Mouse (Mus musculus) G1E (cell line): ENCODE results near the gene Tenm2. TPM values are rescaled to one million over a fixed set of nuclear protein-coding genes. Genes with fewer than 3 reads are reported as not detected.

Experiments
- ATAC-seq: 2 replicates; pipeline ENCODE4 v1.8.0; 2016; ENCODE audit warnings: mild to moderate bottlenecking; ENCODE audit not compliant: insufficient number of reproducible peaks, poor library complexity, low FRiP score, severe bottlenecking; ENCODE audit errors: extremely low read depth
- DNase-seq: peaks from one replicate; pipeline ENCODE4 v3.0.0; 2012; ENCODE audit warnings: low spot score
- H3K27me3 ChIP-seq: 2 replicates; pipeline ENCODE4 v1.6.1; 2012; ENCODE audit warnings: mild to moderate bottlenecking, low read length, inconsistent platforms; ENCODE audit not compliant: insufficient read depth
- H3K36me3 ChIP-seq: replicated peaks from 2 replicates; pipeline ENCODE3; 2012; ENCODE audit warnings: mild to moderate bottlenecking, inconsistent platforms
- H3K4me1 ChIP-seq: 2 replicates; pipeline ENCODE4 v1.6.1; 2012; ENCODE audit warnings: low read depth, low read length, inconsistent platforms, mixed read lengths; ENCODE audit not compliant: insufficient read depth
- H3K4me3 ChIP-seq: 2 replicates; pipeline ENCODE4 v1.5.1; 2012; ENCODE audit warnings: low read depth, mild to moderate bottlenecking, inconsistent platforms, low read length, moderate library complexity, mixed read lengths
- H3K9me3 ChIP-seq: replicated peaks from 2 replicates; pipeline ENCODE4 v1.6.1; 2012; ENCODE audit warnings: inconsistent platforms
- CTCF ChIP-seq: IDR thresholded peaks from 2 replicates; pipeline ENCODE4 v1.5.1; 2012; ENCODE audit warnings: low read depth, low read length, inconsistent platforms, mixed read lengths
- GATA1 ChIP-seq: IDR thresholded peaks from 2 replicates; pipeline ENCODE4 v1.6.1; 2012; ENCODE audit warnings: borderline replicate concordance, low read length, inconsistent platforms, mixed read lengths
- GATA2 ChIP-seq: IDR thresholded peaks from 2 replicates; pipeline ENCODE4 v1.6.1; 2012; ENCODE audit warnings: low read depth, low read length, inconsistent platforms, borderline replicate concordance
- POLR2AphosphoS5 ChIP-seq: IDR thresholded peaks from 2 replicates; pipeline ENCODE4 v1.6.1; 2012; ENCODE audit warnings: low read depth, low read length, inconsistent platforms; ENCODE audit not compliant: insufficient replicate concordance
- TAL1 ChIP-seq: conservative IDR thresholded peaks from 2 replicates; pipeline ENCODE4 v1.6.1; 2012; ENCODE audit warnings: low read depth, low read length, inconsistent platforms, mixed read lengths
- polyA plus RNA-seq: library from polyadenylated mRNA; stranded (reverse); fragments of >175 nt; gene quantifications from 2 replicates; pipeline ENCODE4 v1.2.3, GENCODE M21; 2012
- total RNA-seq, 2 experiments: library from RNA; stranded (forward) in 1 of 2; stranded (reverse) in 1 of 2; fragments of 200-1000 nt in 1 of 2; fragments of >200 nt in 1 of 2; fragmentation: Nextera tagmentation in 1 of 2; gene quantifications; 2 replicates each; pipeline ENCODE4 v1.2.3; 2014 to 2017

Gene Tenm2
- total and polyA plus RNA-seq, 3 experiments, result 0.44 TPM; not detected in 2

DNA sequence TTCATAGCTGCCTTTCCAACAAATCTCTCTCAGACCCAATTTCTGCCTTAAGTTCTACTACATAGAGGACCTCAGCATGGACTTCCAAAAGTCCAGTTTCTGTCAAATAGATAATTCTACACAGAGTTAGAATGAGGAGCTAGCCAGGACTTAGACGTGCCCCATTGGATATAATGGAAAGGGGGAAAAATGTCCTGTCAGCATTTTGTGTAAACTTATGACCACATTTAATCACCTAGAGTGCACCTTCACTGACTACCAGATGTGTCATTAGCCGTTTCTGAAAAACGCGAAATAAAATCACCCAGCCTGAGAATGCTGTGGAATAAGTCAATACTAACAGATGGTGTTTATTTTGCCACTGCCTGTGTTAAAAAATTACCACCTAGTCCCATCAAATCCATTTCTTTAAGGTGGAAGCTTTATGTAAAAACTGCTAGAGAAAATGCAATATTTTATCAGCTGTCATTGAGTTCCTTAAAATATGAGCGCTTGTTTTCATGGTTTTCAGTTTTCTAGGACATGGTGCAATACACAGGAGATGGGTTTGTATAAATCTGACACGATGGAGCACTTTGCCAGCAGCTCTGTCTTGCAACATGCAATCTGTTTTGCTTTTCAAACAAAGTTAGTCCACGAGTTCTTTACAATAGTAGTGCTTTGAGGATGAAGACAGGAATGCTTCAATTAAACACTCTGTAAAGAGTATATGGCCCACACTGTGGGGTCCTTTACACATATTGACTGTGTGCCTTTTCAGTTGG, 674.8 kb downstream of the Tenm2 start:
- no peak overlapping the region for H3K4me3 ChIP-seq
- DNase-seq, result no peak
- H3K9me3 ChIP-seq, result peaks cover 16% of the 10 kb centered on the region
- H3K27me3 ChIP-seq, result no peaks in the 10 kb centered on the region
- no peak for TF ChIP-seq TAL1
- no peak for TF ChIP-seq GATA1
- no peak for TF ChIP-seq GATA2
- TF ChIP-seq POLR2AphosphoS5, result no peak
- TF ChIP-seq CTCF, result no peak
- no peak for ATAC-seq
- no peaks in the 10 kb centered on the region for H3K4me1 ChIP-seq
- H3K36me3 ChIP-seq, result no peaks in the 10 kb centered on the region

DNA sequence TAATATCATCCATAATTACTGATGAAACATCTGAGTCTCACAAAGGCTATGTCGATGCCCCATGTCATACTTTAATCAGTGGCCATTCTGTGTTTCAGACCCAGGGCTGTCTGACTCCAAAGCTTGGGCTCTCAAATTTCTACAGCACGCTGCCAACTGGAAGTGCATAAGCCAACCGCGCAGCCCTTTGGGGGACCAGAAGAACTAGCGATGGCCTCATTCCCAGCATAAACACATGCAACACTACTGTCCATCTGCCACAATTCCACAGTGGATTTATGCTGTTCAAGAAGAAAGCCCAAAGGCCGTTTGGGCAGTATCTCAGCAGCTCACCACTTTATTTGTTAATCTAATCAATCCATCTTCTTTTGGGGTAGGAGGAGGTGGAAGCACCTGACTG, 678.4 kb downstream of the Tenm2 start:
- Histone ChIP-seq H3K27me3 (no peaks in the 10 kb centered on the region), H3K9me3 (peaks cover 21% of the 10 kb centered on the region), H3K4me3 (no peak overlapping the region), H3K4me1 (no peaks in the 10 kb centered on the region), H3K36me3 (no peaks in the 10 kb centered on the region)
- TF ChIP-seq GATA1, result no peak
- ATAC-seq (no peak), DNase-seq (no peak)

DNA sequence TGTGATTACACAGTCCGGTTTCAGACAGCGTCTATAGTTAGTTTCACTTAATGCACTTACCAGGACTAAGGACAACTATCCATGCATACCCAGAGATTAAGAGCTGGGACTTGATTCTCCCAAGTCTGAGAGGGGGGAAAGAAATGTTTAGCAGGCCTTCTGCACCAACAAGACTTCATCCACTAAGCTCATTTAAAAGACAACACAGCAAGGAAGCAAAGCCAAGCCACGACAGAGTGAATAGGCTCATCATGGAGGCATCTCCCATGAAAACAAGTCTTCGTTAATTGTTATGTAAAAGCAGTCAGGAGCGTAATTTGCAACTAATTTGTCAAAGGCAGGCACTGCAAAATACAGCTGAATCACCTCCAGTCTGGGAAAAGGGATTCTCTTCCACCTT, 682.5 kb downstream of the Tenm2 start:
- no peaks in the 10 kb centered on the region for H3K27me3 ChIP-seq
- no peaks in the 10 kb centered on the region for H3K36me3 ChIP-seq
- no peak for ATAC-seq
- TF ChIP-seq CTCF (no peak), GATA2 (no peak), GATA1 (no peak), POLR2AphosphoS5 (no peak), TAL1 (no peak)
- H3K9me3 ChIP-seq, result peaks cover 42% of the 10 kb centered on the region
- no peak for DNase-seq
- no peaks in the 10 kb centered on the region for H3K4me1 ChIP-seq
- H3K4me3 ChIP-seq, result no peak overlapping the region

DNA sequence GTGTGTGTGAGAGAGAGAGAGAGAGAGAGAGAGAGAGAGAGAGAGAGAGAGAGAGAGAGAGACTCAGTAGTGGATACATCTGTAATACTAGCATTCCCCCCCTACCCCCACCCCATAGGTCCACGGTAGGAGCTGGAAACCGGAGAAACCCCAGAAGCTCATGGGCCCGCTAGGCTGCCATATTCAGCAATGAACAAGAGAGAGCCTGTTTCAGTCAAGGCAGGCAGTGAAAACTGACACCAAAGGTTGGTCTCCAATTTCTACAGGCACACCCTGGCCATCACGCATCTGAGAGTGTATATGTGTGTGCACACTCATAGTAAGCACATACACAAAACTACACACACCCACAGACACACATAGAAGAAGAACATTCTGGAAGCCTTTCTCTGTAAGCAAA, 685.1 kb downstream of the Tenm2 start:
- Histone ChIP-seq H3K36me3 (no peaks in the 10 kb centered on the region), H3K4me3 (no peak overlapping the region), H3K27me3 (no peaks in the 10 kb centered on the region), H3K4me1 (no peaks in the 10 kb centered on the region), H3K9me3 (peaks cover 43% of the 10 kb centered on the region)
- no peak for ATAC-seq
- DNase-seq, result no peak
- no peak for TF ChIP-seq GATA2
- no peak for TF ChIP-seq POLR2AphosphoS5
- TF ChIP-seq GATA1, result no peak
- TF ChIP-seq CTCF, result no peak
- TF ChIP-seq TAL1, result no peak

DNA sequence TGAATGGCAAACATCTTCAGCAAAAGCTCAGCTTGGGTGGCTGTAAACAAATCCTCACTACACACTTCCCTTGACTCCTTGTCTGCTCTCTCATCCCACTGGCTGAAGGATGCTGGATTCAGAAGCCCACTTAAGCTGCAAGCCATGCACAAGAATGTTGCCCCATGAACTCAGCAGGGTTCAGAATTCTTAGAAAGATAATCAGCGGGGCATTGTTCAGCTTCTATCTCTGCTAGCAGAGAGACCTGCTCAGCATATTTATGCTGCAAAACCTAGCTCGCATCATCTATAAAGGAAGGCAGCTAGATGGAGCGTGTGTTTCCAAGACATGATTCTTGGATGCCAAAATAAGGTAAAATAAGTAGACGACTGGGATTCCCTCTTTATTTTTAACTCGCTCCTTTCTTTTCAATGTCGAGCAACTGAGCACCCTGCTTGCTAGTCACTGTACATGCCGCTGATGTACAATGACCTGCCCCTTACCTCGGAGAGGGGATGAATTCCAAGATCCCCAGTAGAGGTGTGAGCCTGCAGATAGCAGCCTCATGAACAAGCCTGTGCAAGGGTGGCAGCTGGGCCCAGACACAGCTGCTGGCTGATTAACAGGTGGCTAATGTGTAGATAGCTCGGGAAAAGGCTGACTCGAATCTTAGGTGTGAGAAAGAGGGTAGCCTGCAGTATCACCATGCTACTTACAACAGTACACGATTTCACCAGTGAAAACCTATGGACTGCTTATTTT, 686.2 kb downstream of the Tenm2 start:
- Histone ChIP-seq H3K4me1 (no peaks in the 10 kb centered on the region), H3K4me3 (no peak overlapping the region), H3K9me3 (peaks cover 40% of the 10 kb centered on the region), H3K36me3 (no peaks in the 10 kb centered on the region), H3K27me3 (no peaks in the 10 kb centered on the region)
- DNase-seq (no peak), ATAC-seq (no peak)
- no peak for TF ChIP-seq TAL1
- no peak for TF ChIP-seq GATA1
- no peak for TF ChIP-seq POLR2AphosphoS5
- no peak for TF ChIP-seq CTCF

DNA sequence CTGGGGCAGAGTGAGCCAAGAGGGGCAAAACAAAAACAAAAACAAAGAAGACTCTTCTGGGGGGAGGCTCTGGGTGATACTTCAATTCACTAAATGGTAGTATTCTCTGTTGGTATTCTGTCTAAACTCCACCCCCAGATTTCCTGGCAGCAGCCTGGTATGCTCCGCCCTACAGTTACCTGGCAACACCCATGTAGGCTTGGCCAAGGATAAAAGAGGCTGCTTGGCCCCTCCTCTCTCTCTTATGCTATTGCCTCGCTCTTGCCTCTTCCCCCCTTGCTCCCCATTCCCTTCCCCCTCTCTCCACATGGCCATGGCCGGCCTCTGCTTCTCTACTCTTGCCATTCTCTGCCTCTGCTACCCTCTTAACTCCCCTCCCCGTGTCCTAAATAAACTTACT, 687.6 kb downstream of the Tenm2 start:
- no peak for TF ChIP-seq GATA2
- TF ChIP-seq CTCF, result no peak
- TF ChIP-seq GATA1, result no peak
- no peak for TF ChIP-seq POLR2AphosphoS5
- no peak for TF ChIP-seq TAL1
- ATAC-seq (no peak), DNase-seq (no peak)
- Histone ChIP-seq H3K4me3 (no peak overlapping the region), H3K27me3 (no peaks in the 10 kb centered on the region), H3K4me1 (no peaks in the 10 kb centered on the region), H3K36me3 (no peaks in the 10 kb centered on the region), H3K9me3 (peaks cover 36% of the 10 kb centered on the region)
